Mouse (Mus musculus) stomach, postnatal 0 days (tissue): ENCODE measurements around the gene Brd1.

Source experiments
- CTCF ChIP-seq: IDR thresholded peaks from 2 replicates; pipeline ENCODE4 v1.5.1; 2016; ENCODE audit warnings: antibody characterized with exemption, low read depth, mild to moderate bottlenecking, moderate library complexity
- EP300 ChIP-seq: optimal IDR thresholded peaks from 2 replicates; pipeline ENCODE3; 2016; ENCODE audit warnings: antibody characterized with exemption

DNA sequence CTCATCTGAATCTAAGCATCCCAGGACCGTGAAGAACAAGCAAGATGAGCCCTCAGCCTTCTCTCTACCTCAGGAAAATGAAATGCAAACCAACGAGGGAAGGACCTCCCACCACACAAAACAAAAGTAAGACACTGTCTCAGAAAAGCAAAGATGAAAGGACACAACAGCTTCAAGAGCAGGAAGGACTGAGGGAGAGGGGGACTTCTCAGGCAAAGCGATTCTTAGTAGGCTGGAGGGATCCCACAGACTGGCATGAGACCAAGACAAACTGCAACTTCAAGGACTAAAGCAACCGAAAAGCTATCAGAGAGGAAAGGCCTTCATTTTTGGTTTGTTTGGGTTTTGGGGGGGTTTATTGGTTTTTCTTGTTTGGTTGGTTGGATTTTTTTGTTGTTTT, 2.1 kb upstream of the Brd1 start:
- TF ChIP-seq CTCF: no peak
- TF ChIP-seq EP300: no peak
